Mouse (Mus musculus) midbrain, embryonic 14.5 days (tissue): Measurements from ENCODE around the gene Olfr70. TPM values are rescaled to one million over a fixed set of nuclear protein-coding genes. Genes with fewer than 3 reads are reported as not detected.

ENCODE experiments used
- ATAC-seq: fragments of 200-750 bp; cut with Nextera tagmentation; 2 replicates; pipeline ENCODE4 v1.8.0; 2017; ENCODE audit warnings: moderate number of reproducible peaks, moderate library complexity; ENCODE audit not compliant: low FRiP score, low TSS enrichment
- DNase-seq: peaks from one replicate; pipeline ENCODE4 v3.0.0-alpha.2; 2015
- H3K27ac ChIP-seq: fragments of 300-500 bp; sonication (generic); replicated peaks from 2 replicates; pipeline ENCODE4 v1.5.1; 2014; ENCODE audit warnings: mild to moderate bottlenecking, low read depth, low read length, moderate library complexity
- H3K27me3 ChIP-seq: fragments of 300-500 bp; sonication (generic); 2 replicates; pipeline ENCODE4 v1.6.1; 2014; ENCODE audit warnings: low read length, control low read depth, mixed read lengths; ENCODE audit not compliant: control insufficient read depth, insufficient read depth
- H3K36me3 ChIP-seq: fragments of 300-500 bp; sonication (generic); 2 replicates; pipeline ENCODE4 v1.6.1; 2014; ENCODE audit warnings: low read length, control low read depth; ENCODE audit not compliant: control insufficient read depth, insufficient read depth
- H3K4me1 ChIP-seq: fragments of 300-500 bp; sonication (generic); 2 replicates; pipeline ENCODE4 v1.6.1; 2014; ENCODE audit warnings: mild to moderate bottlenecking, antibody characterized with exemption, low read length, control low read depth; ENCODE audit not compliant: control insufficient read depth, insufficient read depth
- H3K4me2 ChIP-seq: fragments of 300-500 bp; sonication (generic); 2 replicates; pipeline ENCODE4 v1.6.1; 2014; ENCODE audit warnings: mild to moderate bottlenecking, low read length, moderate library complexity
- H3K4me3 ChIP-seq: fragments of 300-500 bp; sonication (generic); replicated peaks from 2 replicates; pipeline ENCODE4 v1.5.1; 2014; ENCODE audit warnings: low read depth, low read length
- H3K9ac ChIP-seq: fragments of 300-500 bp; sonication (generic); replicated peaks from 2 replicates; pipeline ENCODE4 v1.6.1; 2014; ENCODE audit warnings: mild to moderate bottlenecking, low read length, moderate library complexity
- H3K9me3 ChIP-seq: fragments of 300-500 bp; sonication (generic); 2 replicates; pipeline ENCODE4 v1.6.1; 2016; ENCODE audit warnings: low read length, control low read depth, mixed read lengths; ENCODE audit not compliant: control insufficient read depth
- WGBS: fragments of 180-500 bp; shearing (Covaris S2); extraction: QIAGEN DNeasy Blood & Tissue Kit; methylation state at CpG from one replicate; pipeline ENCODE4 v1.1.7; 2014; 5-methylcytosine and 5-hydroxymethylcytosine counted together
- polyA plus RNA-seq: library from polyadenylated mRNA; unstranded; fragments of >200 nt; fragmentation: Nextera tagmentation; extraction: Ambion mirVana; gene quantifications from 2 replicates; pipeline ENCODE4 v1.2.1, GENCODE M21; 2014

The Olfr70 gene
- polyA plus RNA-seq, 1 experiment from 2014 or later, result not detected

GRCm38 (mm10) chr4:43730750-43731297 is 30.2 kb upstream of the Olfr70 start:
- Histone ChIP-seq H3K27ac (no peak overlapping the region), H3K36me3 (no peaks in the 10 kb centered on the region), H3K9ac (no peak overlapping the region), H3K4me3 (no peak overlapping the region), H3K4me2 (no peak overlapping the region), H3K27me3 (no peaks in the 10 kb centered on the region), H3K4me1 (no peaks in the 10 kb centered on the region), H3K9me3 (no peaks in the 10 kb centered on the region)
- DNase-seq, result no peak
- ATAC-seq, result no peak
- WGBS, result 69% methylated on average over 21 of the region's 21 CpGs

- no peak within 1 kb of the TSS for H3K9ac ChIP-seq
- no peak within 1 kb of the TSS for H3K4me2 ChIP-seq
- no peak for ATAC-seq
- no peaks in the 10 kb centered on the region for H3K9me3 ChIP-seq
- no peaks in the 10 kb centered on the region for H3K27me3 ChIP-seq
- no peaks in the 10 kb centered on the region for H3K36me3 ChIP-seq
- H3K4me3 ChIP-seq, result no peak within 1 kb of the TSS
- WGBS, result 76% methylated on average over 14 of the region's 14 CpGs
- H3K27ac ChIP-seq, result no peak within 1 kb of the TSS
- H3K4me1 ChIP-seq, result no peaks in the 10 kb centered on the region
- DNase-seq, result no peak
Measured at GRCm38 (mm10) chr4:43729794-43730550, 29.4 kb upstream of the Olfr70 start, which contains the start of gene Spaar. Gene Spaar (plus strand): TSS chr4:43730034.

- no peaks in the 10 kb centered on the region for H3K9me3 ChIP-seq
- no peak overlapping the region for H3K4me3 ChIP-seq
- H3K9ac ChIP-seq, result no peak overlapping the region
- H3K27ac ChIP-seq, result no peak overlapping the region
- no peak overlapping the region for H3K4me2 ChIP-seq
- no peaks in the 10 kb centered on the region for H3K36me3 ChIP-seq
- H3K27me3 ChIP-seq, result no peaks in the 10 kb centered on the region
- ATAC-seq, result no peak
- no peaks in the 10 kb centered on the region for H3K4me1 ChIP-seq
- no peak for DNase-seq
- WGBS, result 86% methylated on average over 3 of the region's 3 CpGs
Measured at GRCm38 (mm10) chr4:43729126-43729525, 28.5 kb upstream of the Olfr70 start.

- ATAC-seq (no peak), DNase-seq (no peak)
- H3K9ac ChIP-seq, result no peak overlapping the region
- no peaks in the 10 kb centered on the region for H3K36me3 ChIP-seq
- H3K27me3 ChIP-seq, result no peaks in the 10 kb centered on the region
- no peaks in the 10 kb centered on the region for H3K9me3 ChIP-seq
- H3K4me3 ChIP-seq, result no peak overlapping the region
- no peaks in the 10 kb centered on the region for H3K4me1 ChIP-seq
- 76% methylated on average over 5 of the region's 5 CpGs for WGBS
- H3K4me2 ChIP-seq, result no peak overlapping the region
- H3K27ac ChIP-seq, result no peak overlapping the region
Measured at GRCm38 (mm10) chr4:43728576-43728954, 28.0 kb upstream of the Olfr70 start.

- no peak overlapping the region for H3K4me2 ChIP-seq
- H3K27ac ChIP-seq, result no peak overlapping the region
- H3K27me3 ChIP-seq, result no peaks in the 10 kb centered on the region
- DNase-seq (no peak), ATAC-seq (no peak)
- H3K4me3 ChIP-seq, result no peak overlapping the region
- WGBS, result 72% methylated on average over 7 of the region's 7 CpGs
- H3K9ac ChIP-seq, result no peak overlapping the region
- no peaks in the 10 kb centered on the region for H3K9me3 ChIP-seq
- no peaks in the 10 kb centered on the region for H3K4me1 ChIP-seq
- H3K36me3 ChIP-seq, result no peaks in the 10 kb centered on the region
Measured at GRCm38 (mm10) chr4:43727718-43728575, 27.3 kb upstream of the Olfr70 start.

- no peak within 1 kb of the TSS for H3K9ac ChIP-seq
- ATAC-seq, result no peak
- DNase-seq, result no peak
- no peak within 1 kb of the TSS for H3K4me2 ChIP-seq
- 64% methylated on average over 3 of the region's 3 CpGs for WGBS
- H3K4me3 ChIP-seq, result no peak within 1 kb of the TSS
- no peaks in the 10 kb centered on the region for H3K36me3 ChIP-seq
- H3K9me3 ChIP-seq, result no peaks in the 10 kb centered on the region
- no peaks in the 10 kb centered on the region for H3K27me3 ChIP-seq
- no peaks in the 10 kb centered on the region for H3K4me1 ChIP-seq
- H3K27ac ChIP-seq, result no peak within 1 kb of the TSS
Measured at GRCm38 (mm10) chr4:43726995-43727394, 26.4 kb upstream of the Olfr70 start, which contains the start of gene Hrct1. Gene Hrct1 (plus strand): TSS chr4:43727188.

GRCm38 (mm10) chr4:43726228-43726993 is 25.8 kb upstream of the Olfr70 start:
- DNase-seq (no peak), ATAC-seq (no peak)
- Histone ChIP-seq H3K4me1 (no peaks in the 10 kb centered on the region), H3K4me2 (no peak overlapping the region), H3K36me3 (no peaks in the 10 kb centered on the region), H3K9me3 (no peaks in the 10 kb centered on the region), H3K27me3 (no peaks in the 10 kb centered on the region), H3K27ac (no peak overlapping the region), H3K4me3 (no peak overlapping the region), H3K9ac (no peak overlapping the region)
- WGBS, result 80% methylated on average over 12 of the region's 12 CpGs

- Histone ChIP-seq H3K4me2 (no peak overlapping the region), H3K9me3 (no peaks in the 10 kb centered on the region), H3K27ac (no peak overlapping the region), H3K36me3 (no peaks in the 10 kb centered on the region), H3K4me3 (no peak overlapping the region), H3K4me1 (no peaks in the 10 kb centered on the region), H3K27me3 (no peaks in the 10 kb centered on the region), H3K9ac (no peak overlapping the region)
- 33% methylated on average over 1 of the region's 1 CpGs for WGBS
- ATAC-seq (no peak), DNase-seq (peak; percentile 72)
Measured at GRCm38 (mm10) chr4:43724764-43725163, 24.2 kb upstream of the Olfr70 start.
